Mouse (Mus musculus): Measurements from ENCODE around the gene N4bp3.

The N4bp3 gene

DNA sequence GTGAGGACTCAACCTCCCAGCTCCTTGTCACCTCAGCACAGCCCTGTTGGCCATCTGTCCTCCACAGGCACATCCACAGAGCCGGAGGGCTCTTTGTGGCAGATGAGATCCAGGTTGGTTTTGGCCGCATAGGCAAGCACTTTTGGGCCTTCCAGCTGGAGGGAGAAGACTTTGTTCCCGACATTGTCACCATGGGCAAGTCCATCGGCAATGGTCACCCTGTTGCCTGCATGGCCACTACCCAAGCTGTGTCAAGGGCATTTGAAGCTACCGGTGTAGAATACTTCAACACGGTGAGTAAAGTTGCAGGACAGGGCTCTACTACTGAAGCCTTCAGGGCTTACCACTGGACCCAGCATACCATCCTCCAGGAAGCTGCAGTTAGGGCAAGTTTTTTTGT, 56.8 kb downstream of the N4bp3 start:
- no peak for DNase-seq

DNA sequence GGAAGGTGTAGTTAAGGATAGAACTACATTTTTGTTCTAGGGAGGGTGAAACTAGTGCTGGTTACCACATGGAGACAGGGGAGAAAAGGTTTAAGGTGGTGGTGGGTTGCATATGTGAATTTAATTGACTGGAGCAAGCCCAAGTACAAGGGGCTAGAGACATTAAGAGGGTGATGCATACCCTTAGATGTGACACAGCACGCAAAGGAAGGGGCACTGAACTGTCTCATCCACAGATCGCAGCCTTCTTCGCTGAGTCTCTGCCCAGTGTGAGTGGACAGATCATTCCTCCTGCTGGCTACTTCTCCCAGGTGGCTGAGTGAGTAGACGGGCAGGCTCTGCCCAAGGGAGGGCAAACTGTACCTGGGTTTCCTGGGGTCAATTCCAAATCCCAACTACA, 57.3 kb downstream of the N4bp3 start:
- no peak for DNase-seq
